Mouse (Mus musculus): ENCODE measurements around the gene P3h3. TPM values are rescaled to one million over a fixed set of nuclear protein-coding genes. Genes with fewer than 3 reads are reported as not detected.

P3h3 gene
- polyA plus RNA-seq, 1 experiment from 2014 or later = 7.9 TPM

GRCm38 (mm10) chr6:124809775-124810538, 47.6 kb downstream of the P3h3 start:
- peak overlapping the region; percentile 95 for H3K4me2 ChIP-seq
- ATAC-seq (ENCODE audit: low FRiP score) (no peak; the same call in 1 of the 2 replicates), DNase-seq (ENCODE audit: low spot score, missing footprints) (no peak)
- no peaks in the 10 kb centered on the region for H3K27me3 ChIP-seq (ENCODE audit: control insufficient read depth, insufficient read depth, low read length)
- no peaks in the 10 kb centered on the region for H3K9me3 ChIP-seq (ENCODE audit: control insufficient read depth, low read length)
- H3K27ac ChIP-seq (ENCODE audit: low read depth, low read length) = no peak overlapping the region
- H3K4me3 ChIP-seq (ENCODE audit: low read depth, low read length) = peak overlapping the region; percentile 54
- H3K4me1 ChIP-seq (ENCODE audit: control insufficient read depth, insufficient read depth, low read length) = peaks cover 33% of the 10 kb centered on the region
- H3K36me3 ChIP-seq (ENCODE audit: control insufficient read depth, insufficient read depth, low read length) = peaks cover 9% of the 10 kb centered on the region
- H3K9ac ChIP-seq (ENCODE audit: low read length) = peak overlapping the region; percentile 69
- WGBS = 51% methylated on average over 14 of the region's 14 CpGs

GRCm38 (mm10) chr6:124809052-124809774, 48.3 kb downstream of the P3h3 start:
- Histone ChIP-seq H3K9me3 (ENCODE audit: control insufficient read depth, low read length) (no peaks in the 10 kb centered on the region), H3K27me3 (ENCODE audit: control insufficient read depth, insufficient read depth, low read length) (no peaks in the 10 kb centered on the region), H3K4me2 (peak overlapping the region; percentile 95), H3K27ac (ENCODE audit: low read depth, low read length) (peak overlapping the region; percentile 73), H3K4me3 (ENCODE audit: low read depth, low read length) (peak overlapping the region; percentile 54), H3K4me1 (ENCODE audit: control insufficient read depth, insufficient read depth, low read length) (peaks cover 30% of the 10 kb centered on the region), H3K9ac (ENCODE audit: low read length) (peak overlapping the region; percentile 69), H3K36me3 (ENCODE audit: control insufficient read depth, insufficient read depth, low read length) (peaks cover 9% of the 10 kb centered on the region)
- peak; percentile 33 for ATAC-seq (ENCODE audit: low FRiP score)
- peak; percentile 99 for DNase-seq (ENCODE audit: low spot score, missing footprints)
- 0% methylated on average over 35 of the region's 35 CpGs for WGBS

GRCm38 (mm10) chr6:124808358-124809012, 49.1 kb downstream of the P3h3 start, which contains the start of gene Spsb2:
Gene Spsb2 (plus strand): TSS chr6:124808661.
- 3% methylated on average over 29 of the region's 29 CpGs for WGBS
- peaks cover 30% of the 10 kb centered on the region for H3K4me1 ChIP-seq (ENCODE audit: control insufficient read depth, insufficient read depth, low read length)
- ATAC-seq (ENCODE audit: low FRiP score) = peak; percentile 61

GRCm38 (mm10) chr6:124807986-124808357, 49.6 kb downstream of the P3h3 start:
- Histone ChIP-seq H3K9me3 (ENCODE audit: control insufficient read depth, low read length) (no peaks in the 10 kb centered on the region), H3K9ac (ENCODE audit: low read length) (no peak overlapping the region), H3K27me3 (ENCODE audit: control insufficient read depth, insufficient read depth, low read length) (no peaks in the 10 kb centered on the region), H3K4me3 (ENCODE audit: low read depth, low read length) (peak overlapping the region; percentile 54; the same call in 1 of the 2 replicates), H3K27ac (ENCODE audit: low read depth, low read length) (no peak overlapping the region), H3K36me3 (ENCODE audit: control insufficient read depth, insufficient read depth, low read length) (peaks cover 9% of the 10 kb centered on the region), H3K4me1 (ENCODE audit: control insufficient read depth, insufficient read depth, low read length) (peaks cover 29% of the 10 kb centered on the region), H3K4me2 (peak overlapping the region; percentile 95)
- WGBS = 90% methylated on average over 6 of the region's 6 CpGs
- ATAC-seq (ENCODE audit: low FRiP score) (no peak), DNase-seq (ENCODE audit: low spot score, missing footprints) (no peak)

More at GRCm38 (mm10) chr6:124808358-124809012, 49.1 kb downstream of the P3h3 start, which contains the start of gene Spsb2:
- Histone ChIP-seq H3K9ac (ENCODE audit: low read length) (peak within 1 kb of the TSS; percentile 69), H3K9me3 (ENCODE audit: control insufficient read depth, low read length) (no peaks in the 10 kb centered on the region), H3K27ac (ENCODE audit: low read depth, low read length) (peak within 1 kb of the TSS; percentile 73), H3K4me2 (peak within 1 kb of the TSS; percentile 95), H3K27me3 (ENCODE audit: control insufficient read depth, insufficient read depth, low read length) (no peaks in the 10 kb centered on the region), H3K4me3 (ENCODE audit: low read depth, low read length) (peak within 1 kb of the TSS; percentile 54), H3K36me3 (ENCODE audit: control insufficient read depth, insufficient read depth, low read length) (peaks cover 9% of the 10 kb centered on the region)
- peak; percentile 96 for DNase-seq (ENCODE audit: low spot score, missing footprints)

GRCm38 (mm10) chr6:124807366-124807765, 50.2 kb downstream of the P3h3 start:
- 90% methylated on average over 4 of the region's 4 CpGs for WGBS
- no peaks in the 10 kb centered on the region for H3K27me3 ChIP-seq (ENCODE audit: control insufficient read depth, insufficient read depth, low read length)
- no peak overlapping the region for H3K27ac ChIP-seq (ENCODE audit: low read depth, low read length)
- no peak for ATAC-seq (ENCODE audit: low FRiP score)
- no peak overlapping the region for H3K4me3 ChIP-seq (ENCODE audit: low read depth, low read length)
- no peak overlapping the region for H3K4me2 ChIP-seq
- DNase-seq (ENCODE audit: low spot score, missing footprints) = peak; percentile 75
- no peaks in the 10 kb centered on the region for H3K9me3 ChIP-seq (ENCODE audit: control insufficient read depth, low read length)
- peaks cover 23% of the 10 kb centered on the region for H3K4me1 ChIP-seq (ENCODE audit: control insufficient read depth, insufficient read depth, low read length)
- no peak overlapping the region for H3K9ac ChIP-seq (ENCODE audit: low read length)
- H3K36me3 ChIP-seq (ENCODE audit: control insufficient read depth, insufficient read depth, low read length) = peaks cover 9% of the 10 kb centered on the region

GRCm38 (mm10) chr6:124806446-124807140, 51.0 kb downstream of the P3h3 start:
- no peak overlapping the region; the same call in 1 of the 2 replicates for H3K27ac ChIP-seq (ENCODE audit: low read depth, low read length)
- H3K4me2 ChIP-seq = peak overlapping the region; percentile 47; the same call in 1 of the 2 replicates
- no peaks in the 10 kb centered on the region for H3K9me3 ChIP-seq (ENCODE audit: control insufficient read depth, low read length)
- H3K36me3 ChIP-seq (ENCODE audit: control insufficient read depth, insufficient read depth, low read length) = peaks cover 3% of the 10 kb centered on the region
- H3K4me3 ChIP-seq (ENCODE audit: low read depth, low read length) = no peak overlapping the region
- ATAC-seq (ENCODE audit: low FRiP score) = no peak
- peaks cover 20% of the 10 kb centered on the region for H3K4me1 ChIP-seq (ENCODE audit: control insufficient read depth, insufficient read depth, low read length)
- H3K9ac ChIP-seq (ENCODE audit: low read length) = no peak overlapping the region
- peak; percentile 81 for DNase-seq (ENCODE audit: low spot score, missing footprints)
- 74% methylated on average over 7 of the region's 7 CpGs for WGBS
- no peaks in the 10 kb centered on the region for H3K27me3 ChIP-seq (ENCODE audit: control insufficient read depth, insufficient read depth, low read length)

- peak overlapping the region; percentile 40; the same call in 1 of the 2 replicates for H3K27ac ChIP-seq (ENCODE audit: low read depth, low read length)
- H3K9ac ChIP-seq (ENCODE audit: low read length) = peak overlapping the region; percentile 37; the same call in 1 of the 2 replicates
- H3K27me3 ChIP-seq (ENCODE audit: control insufficient read depth, insufficient read depth, low read length) = no peaks in the 10 kb centered on the region
- WGBS = 3% methylated on average over 34 of the region's 34 CpGs
- peak; percentile 99 for DNase-seq (ENCODE audit: low spot score, missing footprints)
- H3K4me2 ChIP-seq = peak overlapping the region; percentile 47
- H3K36me3 ChIP-seq (ENCODE audit: control insufficient read depth, insufficient read depth, low read length) = no peaks in the 10 kb centered on the region
- no peaks in the 10 kb centered on the region for H3K9me3 ChIP-seq (ENCODE audit: control insufficient read depth, low read length)
- ATAC-seq (ENCODE audit: low FRiP score) = peak; percentile 77
- peak overlapping the region; percentile 22 for H3K4me3 ChIP-seq (ENCODE audit: low read depth, low read length)
- peaks cover 20% of the 10 kb centered on the region for H3K4me1 ChIP-seq (ENCODE audit: control insufficient read depth, insufficient read depth, low read length)
These were observed 51.9 kb downstream of the P3h3 start for GRCm38 (mm10) chr6:124805341-124806321.
